Mouse (Mus musculus): ENCODE measurements around the gene Crb3. TPM values are rescaled to one million over a fixed set of nuclear protein-coding genes. Genes with fewer than 3 reads are reported as not detected.

The Crb3 gene
- polyA plus RNA-seq, 1 experiment from 2014 or later = 62.6 TPM

DNA sequence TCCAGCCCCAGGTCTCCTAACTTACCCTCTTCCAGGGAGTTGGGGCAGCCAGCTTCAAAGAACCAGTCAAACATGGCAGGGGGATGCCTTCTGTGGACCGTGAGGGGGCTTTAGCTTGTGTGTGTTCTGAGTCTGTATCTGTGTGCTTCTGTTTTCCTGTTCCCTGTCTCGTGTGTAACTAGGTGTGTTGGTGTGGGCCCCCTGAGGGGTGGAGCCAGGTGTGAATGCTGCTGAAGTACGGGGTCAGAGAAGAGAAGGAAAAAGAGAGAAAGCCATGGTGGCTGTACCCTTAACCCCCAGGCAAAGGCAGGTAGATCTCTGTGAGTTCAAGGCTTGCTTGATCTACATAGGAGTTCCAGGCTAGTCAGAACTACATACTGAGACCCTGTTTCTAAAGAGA is 18.0 kb downstream of the Crb3 start:
- H3K9ac ChIP-seq (ENCODE audit: low read length) = no peak overlapping the region
- WGBS = 41% methylated on average over 3 of the region's 3 CpGs
- no peak overlapping the region for H3K4me2 ChIP-seq (ENCODE audit: low read depth, low read length)
- H3K4me3 ChIP-seq (ENCODE audit: low read length) = no peak overlapping the region
- H3K27me3 ChIP-seq (ENCODE audit: control insufficient read depth, insufficient read depth, low read depth, low read length) = no peaks in the 10 kb centered on the region
- H3K27ac ChIP-seq (ENCODE audit: low read length) = no peak overlapping the region
- no peaks in the 10 kb centered on the region for H3K9me3 ChIP-seq (ENCODE audit: control insufficient read depth, low read length)
- no peaks in the 10 kb centered on the region for H3K4me1 ChIP-seq (replicated peaks; ENCODE audit: control insufficient read depth, insufficient read depth, low read length)
- ATAC-seq (ENCODE audit: low read depth) = no peak
- H3K36me3 ChIP-seq (ENCODE audit: control insufficient read depth, insufficient read depth, low read length) = no peaks in the 10 kb centered on the region

- ATAC-seq (ENCODE audit: low read depth) = peak; percentile 61
- Histone ChIP-seq H3K4me2 (ENCODE audit: low read depth, low read length) (no peak within 1 kb of the TSS), H3K4me3 (ENCODE audit: low read length) (no peak within 1 kb of the TSS), H3K27me3 (ENCODE audit: control insufficient read depth, insufficient read depth, low read depth, low read length) (no peaks in the 10 kb centered on the region), H3K36me3 (ENCODE audit: control insufficient read depth, insufficient read depth, low read length) (no peaks in the 10 kb centered on the region), H3K27ac (ENCODE audit: low read length) (no peak within 1 kb of the TSS), H3K9me3 (ENCODE audit: control insufficient read depth, low read length) (no peaks in the 10 kb centered on the region), H3K9ac (ENCODE audit: low read length) (peak within 1 kb of the TSS; percentile 34; the same call in 1 of the 2 replicates), H3K4me1 (replicated peaks; ENCODE audit: control insufficient read depth, insufficient read depth, low read length) (no peaks in the 10 kb centered on the region)
- WGBS = 29% methylated on average over 6 of the region's 6 CpGs
Measured at GRCm38 (mm10) chr17:57078336-57078735, 19.4 kb downstream of the Crb3 start, which contains the start of gene Dennd1c. TSS of gene Dennd1c (minus strand) at chr17:57078514.

GRCm38 (mm10) chr17:57079919-57080318 is 21.0 kb downstream of the Crb3 start:
- H3K4me3 ChIP-seq (ENCODE audit: low read length) = no peak overlapping the region
- no peak for ATAC-seq (ENCODE audit: low read depth)
- no peaks in the 10 kb centered on the region for H3K36me3 ChIP-seq (ENCODE audit: control insufficient read depth, insufficient read depth, low read length)
- no peak overlapping the region for H3K9ac ChIP-seq (ENCODE audit: low read length)
- H3K27me3 ChIP-seq (ENCODE audit: control insufficient read depth, insufficient read depth, low read depth, low read length) = no peaks in the 10 kb centered on the region
- H3K4me2 ChIP-seq (ENCODE audit: low read depth, low read length) = no peak overlapping the region
- no peaks in the 10 kb centered on the region for H3K9me3 ChIP-seq (ENCODE audit: control insufficient read depth, low read length)
- H3K4me1 ChIP-seq (replicated peaks; ENCODE audit: control insufficient read depth, insufficient read depth, low read length) = no peaks in the 10 kb centered on the region
- 69% methylated on average over 3 of the region's 3 CpGs for WGBS
- H3K27ac ChIP-seq (ENCODE audit: low read length) = no peak overlapping the region

DNA sequence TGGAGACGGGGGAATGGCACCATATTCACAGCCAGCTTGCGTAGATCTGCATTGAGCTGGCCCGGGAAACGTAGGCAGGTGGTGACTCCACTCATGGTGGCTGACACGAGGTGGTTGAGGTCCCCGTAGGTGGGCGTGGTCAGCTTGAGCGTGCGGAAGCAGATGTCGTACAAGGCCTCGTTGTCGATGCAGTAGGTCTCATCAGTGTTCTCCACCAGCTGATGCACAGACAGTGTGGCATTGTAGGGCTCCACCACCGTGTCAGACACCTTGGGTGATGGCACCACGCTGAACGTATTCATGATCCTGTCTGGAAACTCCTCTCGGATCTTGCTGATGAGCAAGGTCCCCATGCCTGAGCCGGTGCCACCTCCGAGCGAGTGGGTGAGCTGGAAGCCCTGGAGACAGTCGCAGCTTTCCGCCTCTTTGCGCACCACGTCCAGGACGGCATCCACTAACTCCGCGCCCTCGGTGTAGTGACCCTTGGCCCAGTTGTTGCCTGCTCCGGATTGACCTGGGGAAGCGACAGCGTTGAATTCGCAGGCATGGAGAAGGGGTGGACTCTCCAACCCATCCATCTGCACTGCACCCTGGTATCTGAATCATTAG is 22.4 kb downstream of the Crb3 start:
- Histone ChIP-seq H3K27ac (ENCODE audit: low read length) (no peak overlapping the region), H3K36me3 (ENCODE audit: control insufficient read depth, insufficient read depth, low read length) (no peaks in the 10 kb centered on the region), H3K9me3 (ENCODE audit: control insufficient read depth, low read length) (no peaks in the 10 kb centered on the region), H3K4me2 (ENCODE audit: low read depth, low read length) (no peak overlapping the region), H3K4me3 (ENCODE audit: low read length) (no peak overlapping the region), H3K4me1 (replicated peaks; ENCODE audit: control insufficient read depth, insufficient read depth, low read length) (no peaks in the 10 kb centered on the region), H3K9ac (ENCODE audit: low read length) (no peak overlapping the region), H3K27me3 (ENCODE audit: control insufficient read depth, insufficient read depth, low read depth, low read length) (no peaks in the 10 kb centered on the region)
- no peak for ATAC-seq (ENCODE audit: low read depth)
- WGBS = 91% methylated on average over 31 of the region's 31 CpGs

GRCm38 (mm10) chr17:57082481-57082880 is 23.6 kb downstream of the Crb3 start:
- Histone ChIP-seq H3K27me3 (ENCODE audit: control insufficient read depth, insufficient read depth, low read depth, low read length) (no peaks in the 10 kb centered on the region), H3K4me1 (replicated peaks; ENCODE audit: control insufficient read depth, insufficient read depth, low read length) (peaks cover 5% of the 10 kb centered on the region), H3K4me3 (ENCODE audit: low read length) (no peak overlapping the region), H3K27ac (ENCODE audit: low read length) (no peak overlapping the region), H3K9me3 (ENCODE audit: control insufficient read depth, low read length) (no peaks in the 10 kb centered on the region), H3K9ac (ENCODE audit: low read length) (no peak overlapping the region), H3K36me3 (ENCODE audit: control insufficient read depth, insufficient read depth, low read length) (no peaks in the 10 kb centered on the region), H3K4me2 (ENCODE audit: low read depth, low read length) (no peak overlapping the region)
- ATAC-seq (ENCODE audit: low read depth) = no peak
- 76% methylated on average over 5 of the region's 5 CpGs for WGBS

DNA sequence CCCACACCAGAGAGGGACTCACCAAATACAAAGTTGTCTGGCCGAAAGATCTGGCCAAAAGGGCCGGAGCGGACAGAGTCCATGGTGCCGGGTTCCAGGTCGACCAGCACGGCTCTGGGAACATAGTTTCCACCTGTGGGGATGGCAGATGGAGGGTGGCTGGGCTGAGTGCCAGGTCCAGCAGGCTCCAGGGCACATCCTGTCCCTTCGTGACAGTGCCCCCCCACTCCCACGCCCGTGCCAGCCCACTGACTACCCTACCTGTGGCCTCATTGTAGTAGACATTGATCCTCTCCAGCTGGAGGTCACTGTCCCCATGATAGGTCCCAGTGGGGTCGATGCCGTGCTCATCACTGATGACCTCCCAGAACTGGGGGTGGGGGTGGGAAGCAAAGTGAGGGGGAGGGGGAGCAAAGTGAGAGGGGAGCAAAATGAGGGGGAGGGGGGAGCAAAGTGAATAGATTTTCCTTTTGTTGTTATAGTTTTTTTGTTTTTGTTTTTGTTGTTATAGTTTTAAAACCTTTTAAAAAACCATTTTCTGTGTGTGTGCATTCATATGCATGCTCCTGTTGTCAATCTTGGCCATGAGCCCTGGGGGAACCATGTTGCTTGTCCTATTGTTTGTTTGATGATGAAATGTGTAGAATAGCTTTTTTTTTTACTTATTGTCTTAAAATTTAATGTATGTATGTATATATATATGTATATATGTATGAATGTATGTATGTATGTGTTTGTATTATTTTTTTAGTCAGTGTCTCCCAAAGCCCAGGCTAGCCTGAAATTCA is 27.3 kb downstream of the Crb3 start:
- Histone ChIP-seq H3K4me2 (ENCODE audit: low read depth, low read length) (no peak overlapping the region), H3K27ac (ENCODE audit: low read length) (no peak overlapping the region), H3K4me1 (replicated peaks; ENCODE audit: control insufficient read depth, insufficient read depth, low read length) (peaks cover 5% of the 10 kb centered on the region), H3K36me3 (ENCODE audit: control insufficient read depth, insufficient read depth, low read length) (no peaks in the 10 kb centered on the region), H3K9me3 (ENCODE audit: control insufficient read depth, low read length) (no peaks in the 10 kb centered on the region), H3K27me3 (ENCODE audit: control insufficient read depth, insufficient read depth, low read depth, low read length) (no peaks in the 10 kb centered on the region), H3K4me3 (ENCODE audit: low read length) (no peak overlapping the region), H3K9ac (ENCODE audit: low read length) (no peak overlapping the region)
- WGBS = 79% methylated on average over 11 of the region's 11 CpGs
- no peak for ATAC-seq (ENCODE audit: low read depth)

GRCm38 (mm10) chr17:57087049-57087832 is 28.3 kb downstream of the Crb3 start, which contains the start of gene Tubb4a:
TSS of gene Tubb4a (minus strand) at chr17:57087782.
- 1% methylated on average over 31 of the region's 31 CpGs for WGBS
- H3K4me2 ChIP-seq (ENCODE audit: low read depth, low read length) = peak within 1 kb of the TSS; percentile 53
- no peaks in the 10 kb centered on the region for H3K36me3 ChIP-seq (ENCODE audit: control insufficient read depth, insufficient read depth, low read length)
- H3K9me3 ChIP-seq (ENCODE audit: control insufficient read depth, low read length) = no peaks in the 10 kb centered on the region
- H3K4me1 ChIP-seq (replicated peaks; ENCODE audit: control insufficient read depth, insufficient read depth, low read length) = peaks cover 5% of the 10 kb centered on the region
- H3K9ac ChIP-seq (ENCODE audit: low read length) = peak within 1 kb of the TSS; percentile 50
- peak within 1 kb of the TSS; percentile 37 for H3K4me3 ChIP-seq (ENCODE audit: low read length)
- no peaks in the 10 kb centered on the region for H3K27me3 ChIP-seq (ENCODE audit: control insufficient read depth, insufficient read depth, low read depth, low read length)
- no peak within 1 kb of the TSS for H3K27ac ChIP-seq (ENCODE audit: low read length)
- ATAC-seq (ENCODE audit: low read depth) = peak; percentile 64

- no peak overlapping the region for H3K4me2 ChIP-seq (ENCODE audit: low read depth, low read length)
- H3K9ac ChIP-seq (ENCODE audit: low read length) = no peak overlapping the region
- no peak overlapping the region for H3K4me3 ChIP-seq (ENCODE audit: low read length)
- H3K36me3 ChIP-seq (ENCODE audit: control insufficient read depth, insufficient read depth, low read length) = no peaks in the 10 kb centered on the region
- no peak overlapping the region for H3K27ac ChIP-seq (ENCODE audit: low read length)
- 86% methylated on average over 3 of the region's 3 CpGs for WGBS
- no peaks in the 10 kb centered on the region for H3K9me3 ChIP-seq (ENCODE audit: control insufficient read depth, low read length)
- no peak for ATAC-seq (ENCODE audit: low read depth)
- H3K4me1 ChIP-seq (replicated peaks; ENCODE audit: control insufficient read depth, insufficient read depth, low read length) = 0 out of 2 replicates have a peak, but pooled peaks cover 3% of the 10 kb centered on the region
- no peaks in the 10 kb centered on the region for H3K27me3 ChIP-seq (ENCODE audit: control insufficient read depth, insufficient read depth, low read depth, low read length)
Measured at GRCm38 (mm10) chr17:57094222-57094621, 35.3 kb downstream of the Crb3 start.
